Mouse (Mus musculus) heart, adult 11 months (tissue): ENCODE measurements at regions not wholly inside any gene's neighbourhood (a gene's known extent, or its start where the extent isn't known, plus 50 kb on each side); places are given as distances from the start of the nearest gene placed in this dataset.

Experiments used
- DNase-seq: peaks from one replicate; pipeline ENCODE4 v3.0.0; 2022

GRCm38 (mm10) chr12:12693838-12694777 is 247.6 kb downstream of the Mycn start:
- no peak for DNase-seq

GRCm38 (mm10) chr12:12687376-12687775 is 254.3 kb downstream of the Mycn start:
- no peak for DNase-seq

- no peak for DNase-seq
Observed at GRCm38 (mm10) chr12:12685217-12685522, 256.5 kb downstream of the Mycn start.

GRCm38 (mm10) chr12:12684481-12685216 is 257.1 kb downstream of the Mycn start:
- no peak for DNase-seq

- peak; percentile 75 for DNase-seq
Observed at GRCm38 (mm10) chr12:12683733-12684470, 257.8 kb downstream of the Mycn start.

GRCm38 (mm10) chr12:12681101-12681500 is 260.6 kb downstream of the Mycn start:
- DNase-seq = no peak

- no peak for DNase-seq
Observed at GRCm38 (mm10) chr12:12680371-12680921, 261.3 kb downstream of the Mycn start.

DNA sequence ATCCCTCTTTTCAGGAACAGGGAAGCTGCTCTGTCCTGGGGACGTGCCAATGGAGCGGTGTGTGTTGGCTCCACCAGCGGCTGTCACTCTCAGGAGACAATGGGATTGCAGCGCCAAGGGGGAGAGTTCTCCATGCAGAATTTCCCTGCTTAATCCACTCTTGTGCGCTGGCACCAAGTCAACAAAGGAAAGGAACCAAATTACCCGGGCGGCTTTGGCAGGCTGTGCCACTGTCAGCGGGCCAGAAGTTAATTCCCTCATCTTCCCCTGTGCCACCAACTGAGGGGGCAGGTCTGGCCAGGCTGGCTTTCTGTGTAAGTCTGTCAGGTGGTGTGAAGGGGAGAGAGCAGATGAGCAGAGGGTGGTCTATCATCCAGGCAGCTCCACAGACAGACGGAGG is 265.0 kb downstream of the Mycn start:
- DNase-seq = peak; percentile 91

DNA sequence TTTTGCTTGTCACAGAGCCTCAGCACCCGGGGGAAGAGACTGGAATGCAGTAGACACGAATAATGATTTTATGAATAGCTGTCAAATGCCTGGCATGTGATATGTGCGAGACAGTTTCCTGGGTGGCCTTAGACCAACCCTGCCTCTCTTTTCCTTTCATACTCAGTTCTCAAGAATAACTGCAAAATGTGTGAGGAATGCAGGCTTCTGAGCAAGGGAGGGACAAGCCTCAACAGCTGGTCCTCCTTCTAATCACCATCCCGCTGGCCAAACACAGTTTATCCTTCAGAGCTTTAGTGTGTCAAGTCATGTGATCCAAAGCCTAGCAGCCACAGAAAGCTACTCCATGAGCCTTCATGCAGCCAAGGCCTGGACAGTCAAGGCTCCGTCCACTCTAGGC is 271.8 kb downstream of the Mycn start:
- peak; percentile 83 for DNase-seq

GRCm38 (mm10) chr12:12668919-12669318 is 272.8 kb downstream of the Mycn start:
- peak; percentile 64 for DNase-seq

DNA sequence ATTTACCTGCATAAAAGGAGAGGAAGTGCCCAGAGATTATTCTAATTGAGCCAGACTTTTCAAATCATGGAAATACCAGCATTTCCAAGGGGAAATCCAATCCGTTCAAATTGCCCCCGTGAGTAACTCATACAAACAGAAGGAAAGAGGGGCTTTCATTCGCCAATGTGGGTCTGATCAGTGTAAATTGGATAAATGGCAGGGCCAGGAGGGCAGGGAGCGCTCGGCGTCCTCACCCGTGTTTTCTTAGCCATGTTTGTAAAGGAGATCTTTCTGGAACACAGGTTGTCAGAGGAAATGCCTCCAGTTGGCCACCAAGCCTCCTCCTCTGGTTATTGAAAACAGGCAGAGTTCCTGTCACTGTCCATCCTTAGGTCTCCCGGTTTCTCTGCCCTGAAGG is 286.1 kb downstream of the Mycn start:
- no peak for DNase-seq

GRCm38 (mm10) chr12:12655184-12655583 is 286.5 kb downstream of the Mycn start:
- DNase-seq = no peak

- DNase-seq = no peak
Observed at GRCm38 (mm10) chr12:12652361-12652760, 289.4 kb downstream of the Mycn start.

DNA sequence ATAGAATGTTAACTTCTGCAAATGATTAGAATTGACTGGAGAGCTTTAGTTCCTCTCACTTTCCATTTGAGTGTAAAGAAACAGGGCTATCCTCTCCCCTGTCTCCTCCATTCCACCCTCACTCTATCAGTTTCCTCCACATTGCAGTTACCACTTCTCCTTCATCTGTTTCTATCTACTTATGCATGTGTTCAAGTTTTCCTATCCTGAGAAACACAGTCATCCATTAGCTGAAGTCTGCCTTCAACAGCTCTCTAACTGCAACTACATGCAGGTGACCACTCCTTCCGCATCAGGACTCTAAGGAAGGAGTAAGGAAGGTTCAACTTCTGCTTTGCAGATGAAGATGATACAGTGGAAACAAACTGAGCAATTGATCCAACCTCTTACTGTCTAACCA is 291.4 kb downstream of the Mycn start:
- no peak for DNase-seq

- DNase-seq = no peak
Observed at GRCm38 (mm10) chr12:12647467-12647866, 294.2 kb downstream of the Mycn start.

GRCm38 (mm10) chr12:12645183-12645582 is 296.5 kb downstream of the Mycn start:
- no peak for DNase-seq

DNA sequence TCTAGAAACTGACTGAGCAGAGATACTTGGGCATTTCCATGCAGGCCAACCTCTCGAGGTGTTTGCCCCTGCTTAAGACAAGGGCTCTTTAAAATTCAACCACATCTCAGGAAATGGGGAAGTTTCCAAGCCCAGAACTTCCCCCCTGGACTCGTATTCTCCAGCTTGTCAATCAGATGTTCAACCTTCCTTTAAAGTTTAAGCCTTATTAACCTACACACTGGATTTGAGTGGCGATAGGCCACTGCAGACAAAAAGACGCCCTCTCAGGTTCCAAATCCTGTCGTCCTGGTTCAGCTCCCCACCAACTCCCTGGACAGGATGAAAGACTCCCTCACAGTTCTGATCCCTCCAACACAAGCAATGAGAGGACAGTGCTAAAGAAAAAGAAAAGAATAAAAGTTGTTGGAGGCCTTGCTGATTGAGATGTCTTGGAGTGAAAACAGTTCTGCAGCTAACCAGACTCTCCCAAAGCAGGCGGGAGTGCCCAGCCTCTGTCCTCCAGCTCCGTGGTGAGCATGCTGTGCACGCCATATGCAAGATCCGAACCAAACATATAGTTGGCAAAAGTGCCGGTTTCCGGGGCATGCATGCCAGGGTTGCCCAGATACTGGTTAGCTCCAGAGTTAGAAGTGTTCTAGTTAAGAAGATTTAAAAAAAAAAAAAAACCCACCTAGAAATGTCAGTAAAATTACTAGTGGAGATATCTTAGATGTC is 298.3 kb downstream of the Mycn start:
- no peak for DNase-seq

DNA sequence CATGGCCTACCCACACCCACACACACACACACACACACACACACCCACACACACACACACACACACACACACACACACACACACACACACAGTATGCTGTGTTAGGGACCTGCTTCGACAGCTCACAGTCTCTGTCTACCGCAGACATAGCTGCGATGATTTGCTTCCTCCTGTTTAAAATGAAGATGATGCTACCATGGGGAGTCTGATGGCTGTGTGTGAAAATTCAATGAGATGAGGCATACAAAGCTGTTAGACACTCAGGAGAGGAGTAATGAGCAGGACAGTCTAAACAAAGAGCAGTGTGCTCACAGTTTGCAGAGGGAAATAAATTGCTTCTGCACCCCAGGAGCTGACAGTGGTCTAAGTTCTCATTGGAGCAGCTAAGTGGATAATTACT is 306.4 kb downstream of the Mycn start:
- DNase-seq = no peak

GRCm38 (mm10) chr12:12627597-12627996 is 314.1 kb downstream of the Mycn start:
- no peak for DNase-seq

DNA sequence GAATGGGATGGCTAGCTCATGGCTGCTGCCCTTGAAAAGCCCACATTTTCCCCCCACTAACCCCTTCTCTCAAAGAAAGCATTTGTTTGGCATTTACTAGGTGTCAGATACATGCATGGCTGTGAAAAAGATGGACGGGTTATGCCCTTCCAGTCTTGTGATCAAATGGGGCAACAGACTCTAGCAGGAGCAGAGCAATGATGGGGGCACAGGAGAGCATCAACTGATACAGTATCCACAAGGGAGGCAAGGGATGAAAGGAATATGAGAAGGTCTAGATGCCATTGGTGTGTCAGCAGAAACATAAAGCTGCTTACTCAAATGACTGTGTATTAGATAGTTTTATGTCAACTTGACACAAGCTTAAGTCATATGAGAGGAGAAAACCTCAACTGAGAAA is 315.9 kb downstream of the Mycn start:
- no peak for DNase-seq

DNA sequence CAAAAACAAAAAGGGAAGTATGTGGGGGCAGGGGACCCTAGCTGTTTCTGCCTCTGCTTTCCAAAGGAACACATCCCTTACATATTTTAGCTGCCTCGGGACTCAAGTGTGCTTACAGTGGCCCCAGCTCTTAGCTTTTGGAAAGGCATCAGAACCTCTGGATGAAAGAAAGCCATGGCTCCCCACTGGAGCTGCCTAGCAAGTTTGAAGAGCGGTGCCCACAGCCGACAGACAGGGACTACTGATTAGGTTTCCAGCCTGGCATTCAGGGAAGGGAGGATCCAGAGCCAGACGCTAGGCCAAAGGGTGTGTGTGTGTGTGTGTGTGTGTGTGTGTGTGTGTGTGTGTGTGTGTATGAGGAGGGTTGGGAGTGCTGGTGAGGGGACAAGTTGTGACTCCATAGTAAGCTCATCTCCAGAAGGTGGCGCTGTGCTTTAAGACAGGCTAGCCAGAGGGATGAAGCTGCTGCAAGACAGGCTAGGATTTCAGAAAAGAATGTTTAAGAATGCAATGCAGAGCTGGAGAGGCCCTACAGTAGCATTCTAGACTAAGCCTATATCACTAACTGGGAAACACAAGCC is 318.9 kb downstream of the Mycn start:
- peak; percentile 93 for DNase-seq

DNA sequence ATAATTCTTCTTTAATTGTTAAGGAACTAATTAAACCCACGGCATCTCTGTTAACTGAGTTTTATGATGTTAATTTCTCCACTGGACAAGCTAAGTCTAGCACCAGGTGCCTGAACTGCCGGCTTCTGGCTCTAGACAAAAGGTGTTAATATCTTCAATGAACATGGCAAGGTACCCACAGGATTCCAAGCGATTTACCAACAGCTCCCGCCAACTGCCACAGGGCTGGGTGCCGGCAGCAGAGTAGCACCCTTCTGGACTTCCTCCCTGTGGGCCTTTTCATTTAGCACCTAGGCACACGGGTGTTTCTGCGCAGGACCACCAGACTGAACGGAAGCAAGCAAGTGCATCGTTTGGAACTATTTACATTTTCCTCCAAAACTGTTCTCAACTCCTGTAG is 320.2 kb downstream of the Mycn start:
- DNase-seq = no peak
